Mouse (Mus musculus): ENCODE measurements around the gene Ehmt1. TPM values are rescaled to one million over a fixed set of nuclear protein-coding genes. Genes with fewer than 3 reads are reported as not detected.

Gene Ehmt1
- polyA plus RNA-seq, 1 experiment = 57.3 TPM

- WGBS = 2% methylated on average over 48 of the region's 49 CpGs
- Histone ChIP-seq H3K4me1 (ENCODE audit: control insufficient read depth, insufficient read depth, low read length) (peaks cover 8% of the 10 kb centered on the region), H3K4me3 (replicated peaks; ENCODE audit: extremely low read depth, low read depth, low read length) (peak within 1 kb of the TSS; percentile 92)
- peak; percentile 93 for DNase-seq
- TF ChIP-seq CTCF (IDR thresholded peaks at IDR 0.05; ENCODE audit: insufficient read depth, low read length) (peak; percentile 37; the same call in 1 of the 2 replicates), POLR2A (IDR thresholded peaks at IDR 0.05; ENCODE audit: borderline replicate concordance, extremely low read depth, low read depth, low read length) (peak; percentile 78; the same call in 1 of the 2 replicates)
These were observed 15.8 kb upstream of the Ehmt1 start, which contains the start of gene Arrdc1 for GRCm38 (mm10) chr2:24935057-24935796. Gene Arrdc1, minus strand, starts transcription at chr2:24935252.

GRCm38 (mm10) chr2:24934441-24934963 is 15.1 kb upstream of the Ehmt1 start:
- DNase-seq = no peak
- TF ChIP-seq POLR2A (IDR thresholded peaks at IDR 0.05; ENCODE audit: borderline replicate concordance, extremely low read depth, low read depth, low read length) (peak; percentile 27; the same call in 1 of the 2 replicates), CTCF (IDR thresholded peaks at IDR 0.05; ENCODE audit: insufficient read depth, low read length) (no peak)
- H3K4me3 ChIP-seq (replicated peaks; ENCODE audit: extremely low read depth, low read depth, low read length) = peak overlapping the region; percentile 92
- 3% methylated on average over 19 of the region's 19 CpGs for WGBS
- H3K4me1 ChIP-seq (ENCODE audit: control insufficient read depth, insufficient read depth, low read length) = peaks cover 12% of the 10 kb centered on the region

- Histone ChIP-seq H3K4me3 (replicated peaks; ENCODE audit: extremely low read depth, low read depth, low read length) (no peak overlapping the region), H3K4me1 (ENCODE audit: control insufficient read depth, insufficient read depth, low read length) (peaks cover 23% of the 10 kb centered on the region)
- TF ChIP-seq POLR2A (IDR thresholded peaks at IDR 0.05; ENCODE audit: borderline replicate concordance, extremely low read depth, low read depth, low read length) = no peak
- no peak for TF ChIP-seq CTCF (IDR thresholded peaks at IDR 0.05; ENCODE audit: insufficient read depth, low read length)
- WGBS = 74% methylated on average over 5 of the region's 5 CpGs
- DNase-seq = no peak
These were observed 10.2 kb upstream of the Ehmt1 start for GRCm38 (mm10) chr2:24929593-24929992.

GRCm38 (mm10) chr2:24929119-24929518 is 9.7 kb upstream of the Ehmt1 start:
- TF ChIP-seq POLR2A (IDR thresholded peaks at IDR 0.05; ENCODE audit: borderline replicate concordance, extremely low read depth, low read depth, low read length) (no peak), CTCF (IDR thresholded peaks at IDR 0.05; ENCODE audit: insufficient read depth, low read length) (no peak)
- 60% methylated on average over 2 of the region's 2 CpGs for WGBS
- Histone ChIP-seq H3K4me1 (ENCODE audit: control insufficient read depth, insufficient read depth, low read length) (peaks cover 19% of the 10 kb centered on the region), H3K4me3 (replicated peaks; ENCODE audit: extremely low read depth, low read depth, low read length) (no peak overlapping the region)
- DNase-seq = peak; percentile 52

- no peak for TF ChIP-seq CTCF (IDR thresholded peaks at IDR 0.05; ENCODE audit: insufficient read depth, low read length)
- no peak for TF ChIP-seq POLR2A (IDR thresholded peaks at IDR 0.05; ENCODE audit: borderline replicate concordance, extremely low read depth, low read depth, low read length)
- peak; percentile 76 for DNase-seq
- 48% methylated on average over 4 of the region's 4 CpGs for WGBS
- Histone ChIP-seq H3K4me1 (ENCODE audit: control insufficient read depth, insufficient read depth, low read length) (peaks cover 15% of the 10 kb centered on the region), H3K4me3 (replicated peaks; ENCODE audit: extremely low read depth, low read depth, low read length) (no peak overlapping the region)
These were observed 8.5 kb upstream of the Ehmt1 start for GRCm38 (mm10) chr2:24927810-24928479.

- 35% methylated on average over 7 of the region's 7 CpGs for WGBS
- H3K4me3 ChIP-seq (replicated peaks; ENCODE audit: extremely low read depth, low read depth, low read length) = no peak overlapping the region
- peaks cover 15% of the 10 kb centered on the region for H3K4me1 ChIP-seq (ENCODE audit: control insufficient read depth, insufficient read depth, low read length)
- TF ChIP-seq CTCF (IDR thresholded peaks at IDR 0.05; ENCODE audit: insufficient read depth, low read length) (no peak), POLR2A (IDR thresholded peaks at IDR 0.05; ENCODE audit: borderline replicate concordance, extremely low read depth, low read depth, low read length) (no peak)
- peak; percentile 20 for DNase-seq
These were observed 7.5 kb upstream of the Ehmt1 start for GRCm38 (mm10) chr2:24926965-24927358.

GRCm38 (mm10) chr2:24926345-24926964 is 7.0 kb upstream of the Ehmt1 start:
- 71% methylated on average over 9 of the region's 9 CpGs for WGBS
- peaks cover 15% of the 10 kb centered on the region for H3K4me1 ChIP-seq (ENCODE audit: control insufficient read depth, insufficient read depth, low read length)
- no peak overlapping the region for H3K4me3 ChIP-seq (replicated peaks; ENCODE audit: extremely low read depth, low read depth, low read length)
- no peak for DNase-seq
- no peak for TF ChIP-seq POLR2A (IDR thresholded peaks at IDR 0.05; ENCODE audit: borderline replicate concordance, extremely low read depth, low read depth, low read length)
- no peak for TF ChIP-seq CTCF (IDR thresholded peaks at IDR 0.05; ENCODE audit: insufficient read depth, low read length)

GRCm38 (mm10) chr2:24925284-24925683 is 5.9 kb upstream of the Ehmt1 start:
- Histone ChIP-seq H3K4me1 (ENCODE audit: control insufficient read depth, insufficient read depth, low read length) (peaks cover 15% of the 10 kb centered on the region), H3K4me3 (replicated peaks; ENCODE audit: extremely low read depth, low read depth, low read length) (no peak overlapping the region)
- 69% methylated on average over 8 of the region's 8 CpGs for WGBS
- TF ChIP-seq POLR2A (IDR thresholded peaks at IDR 0.05; ENCODE audit: borderline replicate concordance, extremely low read depth, low read depth, low read length) (no peak), CTCF (IDR thresholded peaks at IDR 0.05; ENCODE audit: insufficient read depth, low read length) (no peak)
- peak; percentile 46 for DNase-seq

GRCm38 (mm10) chr2:24923561-24923960 is 4.1 kb upstream of the Ehmt1 start:
- peaks cover 11% of the 10 kb centered on the region for H3K4me1 ChIP-seq (ENCODE audit: control insufficient read depth, insufficient read depth, low read length)
- no peak overlapping the region for H3K4me3 ChIP-seq (replicated peaks; ENCODE audit: extremely low read depth, low read depth, low read length)
- DNase-seq = no peak
- TF ChIP-seq POLR2A (IDR thresholded peaks at IDR 0.05; ENCODE audit: borderline replicate concordance, extremely low read depth, low read depth, low read length) (no peak), CTCF (IDR thresholded peaks at IDR 0.05; ENCODE audit: insufficient read depth, low read length) (peak; percentile 33)
- 39% methylated on average over 2 of the region's 2 CpGs for WGBS

Data from lung, adult 2 months (tissue).